Mouse (Mus musculus): ENCODE measurements around the gene Btbd35f26. TPM values are rescaled to one million over a fixed set of nuclear protein-coding genes. Genes with fewer than 3 reads are reported as not detected.
"Not testable (repeated sequence)": the region's sequence is repeated elsewhere in the genome, so short reads cannot be mapped to it uniquely, and the experiment has no call there.

Btbd35f26 gene
- not detected for total RNA-seq (2021)
- long read RNA-seq, experiment 1: 0 reads
- long read RNA-seq, experiment 2: 0 reads

GRCm38 (mm10) chrX:31336154-31336553, at the start of gene Btbd35f26:
Gene Btbd35f26 (plus strand): TSS chrX:31336454.
- H3K4me3 ChIP-seq; H3K27ac ChIP-seq; DNase-seq; intact Hi-C loops (cut with DNase I): not testable (repeated sequence)

- H3K27ac ChIP-seq; DNase-seq; H3K4me3 ChIP-seq; intact Hi-C loops (cut with DNase I): not testable (repeated sequence)
Observed at GRCm38 (mm10) chrX:31341924-31342323, 5.7 kb downstream of the Btbd35f26 start.

- intact Hi-C loops (cut with DNase I); DNase-seq; H3K4me3 ChIP-seq; H3K27ac ChIP-seq: not testable (repeated sequence)
Observed at GRCm38 (mm10) chrX:31383818-31384217, 47.6 kb downstream of the Btbd35f26 start, which contains the start of gene Btbd35f19. Gene Btbd35f19 (minus strand): TSS chrX:31383918.

Other genes starting within 250 kb of the Btbd35f26 start
- gene Btbd35f29, start 218.8 kb upstream of the Btbd35f26 start, total RNA-seq (2021): not detected
- not detected for gene Spin2f, start 82.6 kb upstream of the Btbd35f26 start, total RNA-seq (2021)
- gene Btbd35f19, start 47.5 kb downstream of the Btbd35f26 start, total RNA-seq (2021): not detected
- not detected for gene Gm21883, start 237.8 kb downstream of the Btbd35f26 start, total RNA-seq (2021)